Mouse (Mus musculus) layer of hippocampus, adult 18-20 months (tissue): Measurements from ENCODE around the gene Lrch3. TPM values are rescaled to one million over a fixed set of nuclear protein-coding genes. Genes with fewer than 3 reads are reported as not detected.
"Not testable (repeated sequence)": the region's sequence is repeated elsewhere in the genome, so short reads cannot be mapped to it uniquely, and the experiment has no call there.

ENCODE experiments used
- DNase-seq, 2 experiments: peaks; one replicate each; pipeline ENCODE4 v3.0.0; 2022; ENCODE audit warnings: low spot score in 2 of 2
- total RNA-seq, 2 experiments: library from RNA; stranded (reverse); gene quantifications; 2 replicates each; pipeline ENCODE4 v1.2.3; 2021

Gene Lrch3
- total RNA-seq, 2 experiments from 2014 or later = 37.3 to 39.6 TPM

DNA sequence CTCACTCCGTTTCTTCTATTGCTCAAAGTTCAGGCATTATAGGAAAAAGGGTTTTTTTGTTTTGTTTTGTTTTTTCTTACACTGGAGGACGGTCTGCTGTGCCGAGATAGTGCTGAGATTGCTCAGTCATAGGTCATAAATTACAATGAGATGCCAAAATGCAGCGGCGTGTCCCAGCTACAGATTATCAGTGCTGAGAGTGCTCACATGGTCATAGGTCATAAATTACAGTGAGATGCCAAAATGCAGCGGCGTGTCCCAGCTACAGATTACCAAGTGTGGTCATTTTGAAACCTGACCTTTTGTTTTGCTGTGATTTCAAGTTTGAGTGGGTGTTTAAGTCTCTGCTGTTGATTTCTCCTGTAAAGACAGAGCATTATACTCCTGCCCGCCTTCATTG is 7.2 kb upstream of the Lrch3 start:
- no peak for DNase-seq

- no peak for DNase-seq
Observed at GRCm38 (mm10) chr16:32913212-32913611, 688 bp upstream of the Lrch3 start.

DNA sequence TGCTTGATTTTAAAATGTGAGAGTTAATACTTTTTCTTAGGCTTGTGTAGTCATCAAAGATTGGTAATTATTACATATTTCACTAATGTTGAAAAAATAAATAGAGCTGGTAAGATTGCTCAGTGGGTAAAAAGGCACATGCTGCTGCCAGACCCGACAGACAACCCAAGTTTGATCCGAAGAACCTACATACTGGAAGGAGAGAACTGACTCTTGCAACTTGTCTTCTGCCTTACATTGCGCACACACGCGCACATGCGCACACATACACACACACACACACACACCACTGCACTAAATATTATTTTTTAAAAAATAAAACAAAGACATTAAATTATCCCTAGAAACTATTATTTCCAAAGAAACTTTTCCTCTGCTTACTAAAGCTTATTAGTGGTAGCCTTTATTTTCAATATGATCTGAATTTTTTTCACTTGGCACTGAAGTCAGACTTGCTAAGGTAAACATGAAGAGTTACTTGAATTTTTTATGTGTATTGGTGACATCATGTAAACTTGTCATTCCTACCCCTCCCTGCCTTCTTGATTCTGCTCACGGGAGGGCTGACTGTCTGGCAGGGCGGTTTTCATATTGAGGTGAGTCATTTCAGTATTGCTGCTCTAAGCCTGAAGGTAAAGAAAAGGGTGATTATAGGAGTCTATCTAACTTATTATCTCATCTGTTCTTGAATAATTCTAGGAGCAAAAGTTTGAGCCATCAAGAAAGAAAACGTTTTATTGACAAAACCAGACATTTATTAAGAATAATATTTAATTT is 1.6 kb downstream of the Lrch3 start:
- DNase-seq = no peak

- peak in 1 of 2 experiments; percentile 50 for DNase-seq
Observed at GRCm38 (mm10) chr16:32926629-32927028, 12.7 kb downstream of the Lrch3 start.

- DNase-seq = no peak
Observed at GRCm38 (mm10) chr16:32927044-32927443, 13.1 kb downstream of the Lrch3 start.

- DNase-seq = no peak
Observed at GRCm38 (mm10) chr16:32929918-32930317, 16.0 kb downstream of the Lrch3 start.

- peak in 1 of 2 experiments; percentile 40 for DNase-seq
Observed at GRCm38 (mm10) chr16:32934470-32934869, 20.6 kb downstream of the Lrch3 start.

DNA sequence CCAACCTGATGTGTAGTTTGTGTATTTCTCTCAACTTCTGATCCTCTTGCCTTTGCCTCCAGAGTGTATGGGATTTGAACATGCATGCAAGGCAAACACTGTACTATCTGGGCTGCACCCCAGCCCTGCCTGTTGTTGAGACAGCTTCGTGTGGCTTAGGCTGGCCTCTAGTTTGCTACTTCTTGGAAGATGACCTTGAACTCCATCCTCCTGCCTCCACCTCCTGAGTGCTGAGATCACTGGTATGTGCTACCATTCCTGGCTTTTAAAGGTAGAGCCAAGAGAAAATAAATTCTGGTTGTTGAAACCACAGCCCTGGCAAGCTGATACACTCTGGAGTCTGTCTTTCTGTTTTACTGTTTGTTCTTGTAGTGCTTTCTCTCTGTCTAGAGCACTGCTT is 21.2 kb downstream of the Lrch3 start:
- no peak for DNase-seq

- no peak for DNase-seq
Observed at GRCm38 (mm10) chr16:32937358-32937757, 23.5 kb downstream of the Lrch3 start.

DNA sequence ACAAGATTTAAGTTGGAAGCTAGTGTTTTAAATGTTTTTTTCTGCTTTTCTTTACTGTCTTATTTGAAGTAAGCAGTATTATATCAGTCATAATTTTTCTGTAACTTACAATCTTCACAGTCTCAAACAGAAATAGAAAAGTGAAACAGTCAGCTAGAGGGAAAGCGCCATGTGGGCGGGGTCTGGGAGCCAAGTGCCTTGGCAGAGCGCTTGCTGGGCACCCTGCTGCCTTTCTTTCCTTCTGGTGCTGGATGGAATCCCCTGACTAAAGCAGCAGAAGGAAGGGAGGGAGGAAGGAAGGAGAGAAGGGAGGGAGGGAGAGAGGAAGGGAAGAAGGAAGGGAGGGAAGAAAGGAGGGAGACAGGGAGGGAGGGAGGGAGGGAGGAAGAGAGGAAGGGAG is 25.4 kb downstream of the Lrch3 start:
- DNase-seq = peak in 1 of 2 experiments; percentile 54

DNA sequence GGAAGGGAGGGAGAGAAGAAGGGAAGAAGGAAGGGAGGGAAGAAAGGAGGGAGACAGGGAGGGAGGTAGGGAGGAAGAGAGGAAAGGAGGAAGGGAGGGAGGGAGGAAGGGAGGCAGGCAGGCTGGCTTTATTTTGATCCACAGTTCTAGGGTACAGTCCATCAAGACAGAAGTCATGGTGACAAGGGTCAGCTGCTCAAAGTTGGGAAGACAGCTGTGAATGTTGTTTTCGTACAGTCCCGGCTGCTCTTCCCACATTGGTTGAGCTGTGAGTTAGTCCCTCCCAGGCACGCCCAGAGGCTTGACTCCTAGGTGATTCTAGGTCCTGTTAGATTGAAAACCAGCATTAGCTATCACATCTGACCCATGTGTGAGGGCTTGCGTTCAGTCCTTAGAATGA is 25.8 kb downstream of the Lrch3 start:
- not testable (repeated sequence) for DNase-seq

- not testable (repeated sequence) for DNase-seq
Observed at GRCm38 (mm10) chr16:32941226-32941625, 27.3 kb downstream of the Lrch3 start.

DNA sequence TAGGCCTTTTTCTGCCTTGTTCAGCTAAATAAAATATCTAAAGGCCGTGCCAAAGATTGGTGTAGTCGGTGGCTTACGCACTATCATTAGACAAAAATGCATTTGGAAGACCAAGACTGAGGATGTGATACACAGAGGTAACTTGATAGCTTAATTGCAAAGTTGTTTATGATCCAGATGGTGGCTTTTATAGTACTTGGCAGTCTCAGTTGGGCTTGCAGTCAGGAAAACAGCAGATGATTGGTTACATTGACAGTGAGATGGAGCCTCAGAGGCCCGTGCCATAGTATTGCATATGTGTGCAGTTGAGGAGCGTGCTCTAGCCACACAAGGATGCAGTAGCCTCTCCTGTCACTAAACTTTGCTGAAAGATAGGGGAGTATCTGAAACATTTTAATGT is 28.8 kb downstream of the Lrch3 start:
- DNase-seq = peak in 1 of 2 experiments; percentile 25

- DNase-seq = no peak
Observed at GRCm38 (mm10) chr16:32945379-32945778, 31.5 kb downstream of the Lrch3 start.

- no peak for DNase-seq
Observed at GRCm38 (mm10) chr16:32948016-32948415, 34.1 kb downstream of the Lrch3 start.

- no peak for DNase-seq
Observed at GRCm38 (mm10) chr16:32948656-32949055, 34.8 kb downstream of the Lrch3 start.

- no peak for DNase-seq
Observed at GRCm38 (mm10) chr16:32949281-32949680, 35.4 kb downstream of the Lrch3 start.

- no peak for DNase-seq
Observed at GRCm38 (mm10) chr16:32951074-32951473, 37.2 kb downstream of the Lrch3 start.

DNA sequence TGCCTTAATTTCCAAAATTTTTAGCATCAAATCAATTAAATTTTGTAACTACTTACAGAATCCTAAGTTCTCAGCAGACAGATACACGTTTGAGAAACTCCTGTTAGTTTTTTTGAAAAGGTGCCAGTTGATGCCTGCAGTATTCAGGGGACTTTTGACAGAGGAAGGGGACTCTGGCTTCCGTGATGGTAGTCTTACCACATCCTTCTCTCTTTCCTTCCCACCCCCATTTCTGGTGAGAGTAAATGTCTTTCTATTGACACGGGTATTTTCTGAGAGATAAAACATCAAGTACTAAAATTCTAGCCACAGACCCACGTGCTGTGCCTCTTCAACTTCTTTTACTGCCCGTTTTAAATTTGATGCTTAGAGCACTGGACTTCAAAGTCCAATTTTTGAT is 39.9 kb downstream of the Lrch3 start:
- no peak for DNase-seq

DNA sequence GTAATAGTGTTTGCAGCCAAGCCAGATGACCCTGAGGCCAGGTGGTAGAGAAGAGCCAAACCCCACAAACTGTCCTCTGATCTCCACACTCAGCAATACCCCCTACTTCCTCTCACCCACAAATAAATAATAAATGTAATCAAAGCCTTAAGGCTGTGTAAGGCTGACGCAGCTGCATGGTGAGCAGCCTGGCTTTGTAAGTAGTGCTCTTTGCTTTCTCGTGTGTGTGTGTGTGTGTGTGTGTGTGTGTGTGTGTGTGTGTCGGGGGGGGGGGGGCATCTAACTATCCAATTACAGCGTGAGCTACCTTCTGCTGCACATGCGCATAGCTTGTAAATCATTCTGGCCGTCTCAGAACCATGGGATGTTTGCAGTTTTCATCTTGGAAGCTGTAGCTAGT is 40.4 kb downstream of the Lrch3 start:
- no peak for DNase-seq

DNA sequence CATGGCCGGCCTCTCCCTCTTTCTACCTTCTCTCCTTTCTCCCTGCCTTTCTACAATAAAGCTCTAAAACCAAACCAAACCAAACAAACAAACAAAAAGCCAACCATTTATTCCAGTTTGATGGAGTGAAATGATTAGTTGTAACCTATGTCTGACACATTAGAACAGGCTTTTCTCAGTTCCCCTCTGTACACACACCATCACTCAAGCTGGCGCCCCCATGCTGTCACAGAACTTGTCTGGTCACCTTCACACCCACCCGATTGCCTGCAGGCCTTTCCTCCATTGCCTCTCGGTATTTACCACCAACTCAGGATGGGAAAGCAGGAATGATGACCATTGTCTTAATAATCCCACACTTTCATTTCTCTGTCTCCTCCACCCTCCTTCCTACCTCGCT is 43.0 kb downstream of the Lrch3 start:
- DNase-seq = no peak

DNA sequence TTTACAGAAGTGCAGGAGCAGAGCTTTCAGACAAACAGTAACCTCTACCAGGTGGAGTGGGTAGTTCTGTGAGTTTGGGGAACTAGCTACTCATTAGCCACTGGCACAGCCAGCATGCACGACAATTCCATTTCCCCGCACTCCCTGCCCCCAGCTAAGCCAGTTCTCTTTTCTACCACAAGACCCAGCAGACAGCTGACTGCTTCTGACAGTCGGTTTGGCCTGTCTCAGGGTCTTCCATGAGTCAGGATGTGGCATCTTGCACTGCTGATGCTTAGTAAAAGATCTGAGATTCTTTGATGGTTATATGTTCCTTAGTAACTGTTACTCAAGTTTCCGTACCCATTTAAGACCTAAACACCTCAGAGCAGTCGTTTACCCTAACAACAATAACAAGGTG is 58.6 kb downstream of the Lrch3 start:
- no peak for DNase-seq

DNA sequence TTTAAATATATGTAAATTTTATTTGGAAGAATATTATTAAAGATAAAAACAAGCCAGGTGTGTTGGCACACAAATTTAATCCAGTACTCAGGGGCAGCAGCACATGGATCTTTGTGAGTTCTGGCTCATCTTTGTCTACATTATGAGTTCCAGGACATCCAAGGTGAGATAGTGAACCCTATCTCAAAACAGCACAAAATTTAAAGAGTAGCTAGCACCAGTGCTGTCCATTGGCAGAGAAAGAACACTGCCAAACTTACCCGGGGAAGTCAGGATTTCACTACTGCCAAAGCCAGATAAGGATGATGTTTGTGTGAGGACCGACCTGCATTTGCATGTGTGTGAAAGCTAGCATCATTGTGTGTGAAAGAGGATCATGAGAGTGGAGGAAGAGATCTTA is 59.1 kb downstream of the Lrch3 start:
- no peak for DNase-seq
